Mouse (Mus musculus): ENCODE results near the gene Ces4a.
"Not testable (repeated sequence)": the region's sequence is repeated elsewhere in the genome, so short reads cannot be mapped to it uniquely, and the experiment has no call there.

Ces4a gene

DNA sequence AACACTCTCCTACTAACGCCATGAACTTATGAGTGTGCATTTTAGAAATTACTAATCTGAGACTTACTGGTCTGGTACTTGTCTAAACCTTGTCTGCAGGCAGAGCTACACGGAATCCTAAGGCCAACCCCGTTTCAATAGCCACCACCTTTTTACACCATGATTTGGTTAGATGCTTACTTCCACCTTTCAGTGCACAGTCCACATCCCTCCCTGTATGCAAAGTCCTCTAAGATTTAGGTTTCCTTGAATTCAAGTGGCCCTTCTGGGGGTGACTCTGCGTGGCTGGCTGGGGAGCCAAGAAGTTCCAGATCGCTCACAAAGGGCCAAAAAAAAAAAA is 38.4 kb downstream of the Ces4a start:
- DNase-seq (ENCODE audit: low read depth) = no peak

GRCm38 (mm10) chr8:105170381-105171115 is 38.9 kb downstream of the Ces4a start, which contains the start of gene Cbfb:
Gene Cbfb, plus strand, starts transcription at chr8:105170674.
- peak; percentile 99 for DNase-seq (ENCODE audit: low read depth)

DNA sequence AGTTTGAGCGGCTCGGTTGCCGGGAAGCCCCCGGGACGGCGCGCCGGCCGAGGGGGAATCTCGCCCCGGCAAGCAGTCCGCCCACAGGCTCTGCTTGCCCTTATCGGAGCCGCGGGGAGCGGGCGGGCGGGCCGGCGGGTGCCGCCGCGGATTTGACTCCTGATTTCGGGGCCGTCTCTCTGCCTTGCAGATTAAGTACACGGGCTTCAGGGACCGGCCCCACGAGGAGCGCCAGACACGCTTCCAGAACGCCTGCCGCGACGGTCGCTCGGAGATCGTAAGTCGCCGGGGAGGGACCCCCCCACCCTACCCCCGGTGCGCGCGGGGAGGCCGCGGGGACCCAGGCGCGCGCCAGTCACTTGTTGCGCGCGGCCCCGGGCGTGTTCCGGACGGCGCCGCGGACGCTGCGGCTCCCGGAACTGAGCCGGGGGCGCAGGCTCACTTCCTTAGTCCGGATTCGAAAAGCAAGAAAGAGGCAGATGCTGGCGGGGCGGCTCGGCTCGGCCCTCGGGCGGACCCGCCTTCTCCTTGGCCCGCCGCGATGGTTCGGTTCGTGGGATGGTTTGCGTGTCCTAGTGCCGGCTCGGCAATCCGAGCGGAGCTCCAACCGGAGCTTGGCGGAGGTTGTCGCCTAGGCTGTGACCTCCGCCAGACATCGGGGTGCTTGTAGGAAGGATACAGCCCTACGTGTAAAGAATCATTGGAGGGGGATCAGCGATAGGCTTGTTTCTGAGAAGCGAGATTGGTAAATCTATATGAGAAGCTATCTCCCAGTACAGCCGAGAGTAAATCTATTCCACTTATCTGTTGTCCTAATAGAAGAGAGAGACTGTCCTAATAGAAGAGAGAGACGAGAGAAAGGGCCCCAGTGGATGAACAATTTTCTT is 39.8 kb downstream of the Ces4a start:
- peak; percentile 67 for DNase-seq (ENCODE audit: low read depth)

- DNase-seq (ENCODE audit: low read depth) = peak; percentile 40
Measured at GRCm38 (mm10) chr8:105172003-105172362, 40.4 kb downstream of the Ces4a start.

GRCm38 (mm10) chr8:105175287-105175686 is 43.7 kb downstream of the Ces4a start:
- DNase-seq (ENCODE audit: low read depth) = not testable (repeated sequence)

- no peak for DNase-seq (ENCODE audit: low read depth)
Measured at GRCm38 (mm10) chr8:105178211-105178800, 46.7 kb downstream of the Ces4a start.

DNA sequence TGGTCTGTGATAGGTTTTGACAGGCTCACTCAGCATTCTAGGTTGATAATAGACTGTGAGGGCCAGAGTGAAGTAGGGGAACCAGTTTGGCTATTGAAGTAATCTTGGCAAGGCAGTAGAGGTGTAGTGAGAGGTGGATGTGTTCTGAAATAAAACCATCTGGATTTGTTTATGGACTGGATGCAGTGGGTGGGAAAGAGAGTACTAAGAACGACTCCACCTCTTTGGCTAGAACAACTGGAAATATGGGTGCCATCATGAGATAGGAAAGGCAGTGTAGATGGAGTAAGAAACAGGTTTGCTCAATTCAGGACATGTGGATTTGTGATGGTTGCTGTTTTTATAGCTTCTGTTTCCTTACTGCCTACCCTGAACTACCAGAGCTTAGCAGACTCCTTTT is 50.6 kb downstream of the Ces4a start:
- DNase-seq (ENCODE audit: low read depth) = no peak

DNA sequence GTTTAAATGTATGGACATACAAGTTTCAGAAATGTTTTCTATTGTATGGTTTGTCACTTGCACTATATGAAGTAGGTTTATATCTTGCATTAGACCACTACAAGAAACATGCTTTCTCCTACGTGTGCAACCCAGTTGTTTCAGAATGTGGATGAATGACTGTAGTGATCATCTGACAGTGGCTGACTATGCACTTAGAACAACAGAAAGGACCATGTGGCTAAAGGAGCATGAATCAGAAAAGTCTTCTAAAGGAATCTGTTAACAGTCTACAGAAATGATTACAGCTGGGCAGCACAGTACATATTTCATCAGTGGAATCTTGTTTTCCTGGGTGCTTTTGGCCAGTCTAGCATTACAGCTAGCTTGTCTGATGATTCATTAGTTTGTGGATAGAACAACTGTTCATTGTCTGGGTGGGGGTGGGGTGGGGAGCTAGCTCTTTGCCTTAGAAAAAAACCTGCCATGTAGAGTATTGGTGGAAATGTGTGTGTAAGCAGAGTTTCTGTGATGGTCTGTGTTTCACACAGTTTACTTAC is 54.9 kb downstream of the Ces4a start:
- DNase-seq (ENCODE audit: low read depth) = peak; percentile 34

DNA sequence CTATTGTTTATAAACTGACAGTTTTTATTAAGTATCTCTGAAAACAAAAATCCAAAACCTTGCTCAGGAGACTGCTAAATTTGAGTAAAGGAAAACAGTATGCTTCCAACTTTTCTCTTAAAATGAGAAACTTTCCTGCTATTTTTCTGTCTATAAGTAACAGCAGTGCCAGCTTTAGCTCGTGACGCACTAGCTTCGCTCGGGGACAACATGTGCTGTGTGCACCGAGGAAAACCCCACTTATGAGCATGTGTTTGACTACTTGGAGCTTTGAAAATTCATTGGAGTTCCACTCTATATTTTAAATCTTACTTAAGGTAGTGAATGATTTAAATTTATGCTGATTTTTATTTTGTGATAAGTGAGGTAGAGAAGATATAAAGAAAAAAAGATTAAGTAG is 60.6 kb downstream of the Ces4a start:
- DNase-seq (ENCODE audit: low read depth) = no peak
